Mouse (Mus musculus): ENCODE measurements at regions not wholly inside any gene's neighbourhood (a gene's known extent, or its start where the extent isn't known, plus 50 kb on each side); places are given as distances from the start of the nearest gene placed in this dataset.

GRCm38 (mm10) chr7:117759506-117759905 lies 356.5 kb downstream of the Rps15a start:
- no peak overlapping the region for H3K27ac ChIP-seq (ENCODE audit: low read length)
- no peaks in the 10 kb centered on the region for H3K36me3 ChIP-seq (ENCODE audit: control insufficient read depth, insufficient read depth, low read length)
- no peak overlapping the region for H3K4me2 ChIP-seq (ENCODE audit: low read length)
- no peak for ATAC-seq
- no peaks in the 10 kb centered on the region for H3K4me1 ChIP-seq (ENCODE audit: control insufficient read depth, insufficient read depth, low read length)
- H3K4me3 ChIP-seq (ENCODE audit: low read depth, low read length), result no peak overlapping the region
- no peaks in the 10 kb centered on the region for H3K9me3 ChIP-seq (replicated peaks; ENCODE audit: control insufficient read depth, low read length, poor library complexity, severe bottlenecking)
- 29% methylated on average over 1 of the region's 1 CpGs for WGBS
- no peak overlapping the region for H3K9ac ChIP-seq (ENCODE audit: low read depth, low read length)
- no peaks in the 10 kb centered on the region for H3K27me3 ChIP-seq (ENCODE audit: control insufficient read depth, insufficient read depth, low read depth, low read length)

DNA sequence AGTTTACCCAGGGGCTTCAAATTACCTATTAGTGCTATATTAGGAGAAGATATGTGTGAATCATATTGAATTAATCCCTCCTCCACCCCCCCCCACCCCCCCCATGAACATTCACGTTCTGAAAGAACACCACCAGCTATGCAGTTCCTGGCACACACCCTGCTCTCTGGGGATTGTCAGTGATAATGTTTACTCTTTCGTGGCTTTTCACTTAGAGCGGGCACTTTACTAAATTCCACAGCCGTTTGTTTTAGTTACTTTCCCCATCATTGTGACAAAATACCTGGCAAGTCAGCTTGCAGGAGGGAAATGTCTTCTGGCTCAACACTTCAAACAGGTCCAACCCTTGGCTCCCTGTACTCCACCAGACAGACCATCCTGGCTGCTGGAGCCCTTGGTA lies 359.0 kb downstream of the Rps15a start:
- Histone ChIP-seq H3K9ac (ENCODE audit: low read depth, low read length) (no peak overlapping the region), H3K4me2 (ENCODE audit: low read length) (no peak overlapping the region), H3K4me3 (ENCODE audit: low read depth, low read length) (no peak overlapping the region), H3K27ac (ENCODE audit: low read length) (no peak overlapping the region), H3K4me1 (ENCODE audit: control insufficient read depth, insufficient read depth, low read length) (no peaks in the 10 kb centered on the region), H3K36me3 (ENCODE audit: control insufficient read depth, insufficient read depth, low read length) (no peaks in the 10 kb centered on the region), H3K9me3 (replicated peaks; ENCODE audit: control insufficient read depth, low read length, poor library complexity, severe bottlenecking) (no peaks in the 10 kb centered on the region), H3K27me3 (ENCODE audit: control insufficient read depth, insufficient read depth, low read depth, low read length) (no peaks in the 10 kb centered on the region)
- ATAC-seq, result no peak
- WGBS, result 49% methylated on average over 4 of the region's 4 CpGs

- no peak overlapping the region for H3K4me2 ChIP-seq (ENCODE audit: low read length)
- H3K9ac ChIP-seq (ENCODE audit: low read depth, low read length), result no peak overlapping the region
- H3K27ac ChIP-seq (ENCODE audit: low read length), result no peak overlapping the region
- 79% methylated on average over 5 of the region's 5 CpGs for WGBS
- no peaks in the 10 kb centered on the region for H3K9me3 ChIP-seq (replicated peaks; ENCODE audit: control insufficient read depth, low read length, poor library complexity, severe bottlenecking)
- H3K4me1 ChIP-seq (ENCODE audit: control insufficient read depth, insufficient read depth, low read length), result no peaks in the 10 kb centered on the region
- H3K27me3 ChIP-seq (ENCODE audit: control insufficient read depth, insufficient read depth, low read depth, low read length), result no peaks in the 10 kb centered on the region
- no peak for ATAC-seq
- no peaks in the 10 kb centered on the region for H3K36me3 ChIP-seq (ENCODE audit: control insufficient read depth, insufficient read depth, low read length)
- H3K4me3 ChIP-seq (ENCODE audit: low read depth, low read length), result no peak overlapping the region
These were observed 360.2 kb downstream of the Rps15a start for GRCm38 (mm10) chr7:117755830-117756229.

- H3K27ac ChIP-seq (ENCODE audit: low read length), result no peak overlapping the region
- H3K4me1 ChIP-seq (ENCODE audit: control insufficient read depth, insufficient read depth, low read length), result no peaks in the 10 kb centered on the region
- ATAC-seq, result no peak
- H3K27me3 ChIP-seq (ENCODE audit: control insufficient read depth, insufficient read depth, low read depth, low read length), result no peaks in the 10 kb centered on the region; the same call in 1 of the 2 replicates
- 69% methylated on average over 5 of the region's 5 CpGs for WGBS
- no peak overlapping the region for H3K4me2 ChIP-seq (ENCODE audit: low read length)
- H3K36me3 ChIP-seq (ENCODE audit: control insufficient read depth, insufficient read depth, low read length), result no peaks in the 10 kb centered on the region
- H3K9ac ChIP-seq (ENCODE audit: low read depth, low read length), result no peak overlapping the region
- H3K9me3 ChIP-seq (replicated peaks; ENCODE audit: control insufficient read depth, low read length, poor library complexity, severe bottlenecking), result no peaks in the 10 kb centered on the region
- no peak overlapping the region for H3K4me3 ChIP-seq (ENCODE audit: low read depth, low read length)
These were observed 362.7 kb downstream of the Rps15a start for GRCm38 (mm10) chr7:117753296-117753695.

GRCm38 (mm10) chr7:117752302-117753185 lies 363.4 kb downstream of the Rps15a start:
- H3K4me2 ChIP-seq (ENCODE audit: low read length), result no peak overlapping the region
- H3K27me3 ChIP-seq (ENCODE audit: control insufficient read depth, insufficient read depth, low read depth, low read length), result no peaks in the 10 kb centered on the region; the same call in 1 of the 2 replicates
- H3K4me3 ChIP-seq (ENCODE audit: low read depth, low read length), result no peak overlapping the region
- WGBS, result 68% methylated on average over 12 of the region's 12 CpGs
- ATAC-seq, result no peak
- H3K9me3 ChIP-seq (replicated peaks; ENCODE audit: control insufficient read depth, low read length, poor library complexity, severe bottlenecking), result no peaks in the 10 kb centered on the region
- H3K9ac ChIP-seq (ENCODE audit: low read depth, low read length), result no peak overlapping the region
- no peak overlapping the region for H3K27ac ChIP-seq (ENCODE audit: low read length)
- H3K4me1 ChIP-seq (ENCODE audit: control insufficient read depth, insufficient read depth, low read length), result no peaks in the 10 kb centered on the region
- H3K36me3 ChIP-seq (ENCODE audit: control insufficient read depth, insufficient read depth, low read length), result no peaks in the 10 kb centered on the region

GRCm38 (mm10) chr7:117747991-117748390 lies 367.2 kb downstream of the Xylt1 start:
- no peaks in the 10 kb centered on the region for H3K4me1 ChIP-seq (ENCODE audit: control insufficient read depth, insufficient read depth, low read length)
- WGBS, result 82% methylated on average over 4 of the region's 4 CpGs

DNA sequence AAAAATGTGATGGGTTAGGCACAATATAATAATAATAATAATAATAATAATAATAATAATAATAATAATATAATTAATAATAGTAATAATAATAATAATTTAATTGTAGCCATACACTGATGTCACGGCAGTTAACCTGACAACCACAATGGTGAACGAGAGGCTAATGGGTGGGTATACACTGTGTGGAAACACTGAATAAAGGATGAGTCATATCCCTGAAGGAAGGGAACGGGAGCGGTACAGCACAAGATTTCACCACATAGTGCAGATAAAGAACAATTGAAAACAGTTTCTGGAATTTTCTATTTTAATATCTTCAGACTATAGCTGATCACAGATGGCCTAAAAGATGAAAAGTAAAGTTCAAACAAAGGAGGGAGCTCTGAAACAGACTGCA lies 365.6 kb downstream of the Xylt1 start:
- 93% methylated on average over 4 of the region's 4 CpGs for WGBS
- no peaks in the 10 kb centered on the region for H3K4me1 ChIP-seq (ENCODE audit: control insufficient read depth, insufficient read depth, low read length)
- H3K27me3 ChIP-seq (ENCODE audit: control insufficient read depth, insufficient read depth, low read depth, low read length), result no peaks in the 10 kb centered on the region; the same call in 1 of the 2 replicates
- no peak for ATAC-seq
- H3K9ac ChIP-seq (ENCODE audit: low read depth, low read length), result no peak overlapping the region
- H3K9me3 ChIP-seq (replicated peaks; ENCODE audit: control insufficient read depth, low read length, poor library complexity, severe bottlenecking), result no peaks in the 10 kb centered on the region
- H3K36me3 ChIP-seq (ENCODE audit: control insufficient read depth, insufficient read depth, low read length), result no peaks in the 10 kb centered on the region
- H3K27ac ChIP-seq (ENCODE audit: low read length), result no peak overlapping the region
- H3K4me3 ChIP-seq (ENCODE audit: low read depth, low read length), result no peak overlapping the region
- no peak overlapping the region for H3K4me2 ChIP-seq (ENCODE audit: low read length)

More at GRCm38 (mm10) chr7:117747991-117748390, 367.2 kb downstream of the Xylt1 start:
- Histone ChIP-seq H3K4me2 (ENCODE audit: low read length) (no peak overlapping the region), H3K9me3 (replicated peaks; ENCODE audit: control insufficient read depth, low read length, poor library complexity, severe bottlenecking) (no peaks in the 10 kb centered on the region), H3K36me3 (ENCODE audit: control insufficient read depth, insufficient read depth, low read length) (no peaks in the 10 kb centered on the region), H3K4me3 (ENCODE audit: low read depth, low read length) (no peak overlapping the region), H3K27ac (ENCODE audit: low read length) (no peak overlapping the region), H3K27me3 (ENCODE audit: control insufficient read depth, insufficient read depth, low read depth, low read length) (no peaks in the 10 kb centered on the region; the same call in 1 of the 2 replicates), H3K9ac (ENCODE audit: low read depth, low read length) (no peak overlapping the region)
- ATAC-seq, result no peak

GRCm38 (mm10) chr7:117739706-117740105 lies 358.9 kb downstream of the Xylt1 start:
- H3K4me2 ChIP-seq (ENCODE audit: low read length), result no peak overlapping the region
- H3K36me3 ChIP-seq (ENCODE audit: control insufficient read depth, insufficient read depth, low read length), result no peaks in the 10 kb centered on the region
- no peaks in the 10 kb centered on the region for H3K9me3 ChIP-seq (replicated peaks; ENCODE audit: control insufficient read depth, low read length, poor library complexity, severe bottlenecking)
- WGBS, result 79% methylated on average over 6 of the region's 6 CpGs
- peaks cover 7% of the 10 kb centered on the region; the same call in 1 of the 2 replicates for H3K4me1 ChIP-seq (ENCODE audit: control insufficient read depth, insufficient read depth, low read length)
- no peak for ATAC-seq
- H3K27ac ChIP-seq (ENCODE audit: low read length), result no peak overlapping the region
- no peaks in the 10 kb centered on the region for H3K27me3 ChIP-seq (ENCODE audit: control insufficient read depth, insufficient read depth, low read depth, low read length)
- H3K9ac ChIP-seq (ENCODE audit: low read depth, low read length), result no peak overlapping the region
- H3K4me3 ChIP-seq (ENCODE audit: low read depth, low read length), result no peak overlapping the region

DNA sequence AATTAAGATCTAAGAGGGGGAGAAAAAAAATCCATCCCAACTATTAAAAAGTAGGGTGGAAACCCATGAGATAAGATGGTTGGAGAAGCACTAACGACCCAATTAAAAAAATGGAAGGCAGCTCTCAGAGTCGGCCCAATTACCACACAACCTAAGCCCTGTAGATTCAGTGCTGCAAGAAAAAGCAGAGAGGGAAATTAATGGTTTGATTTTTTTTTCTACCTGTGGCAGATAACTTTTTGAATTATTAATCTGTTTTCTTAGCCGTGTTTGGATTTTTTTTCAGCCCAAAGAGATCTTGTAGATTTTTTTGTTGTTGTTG lies 354.9 kb downstream of the Xylt1 start:
- Histone ChIP-seq H3K4me3 (ENCODE audit: low read depth, low read length) (no peak overlapping the region), H3K27me3 (ENCODE audit: control insufficient read depth, insufficient read depth, low read depth, low read length) (no peaks in the 10 kb centered on the region), H3K4me2 (ENCODE audit: low read length) (no peak overlapping the region), H3K4me1 (ENCODE audit: control insufficient read depth, insufficient read depth, low read length) (peaks cover 7% of the 10 kb centered on the region; the same call in 1 of the 2 replicates), H3K36me3 (ENCODE audit: control insufficient read depth, insufficient read depth, low read length) (no peaks in the 10 kb centered on the region), H3K27ac (ENCODE audit: low read length) (no peak overlapping the region), H3K9me3 (replicated peaks; ENCODE audit: control insufficient read depth, low read length, poor library complexity, severe bottlenecking) (no peaks in the 10 kb centered on the region), H3K9ac (ENCODE audit: low read depth, low read length) (no peak overlapping the region)
- WGBS, result 40% methylated on average over 3 of the region's 3 CpGs
- peak; percentile 54; the same call in 1 of the 2 replicates for ATAC-seq

Data from midbrain, embryonic 16.5 days (tissue).